Mouse (Mus musculus): ENCODE measurements around the gene Gse1.

- TF ChIP-seq TAL1 (IDR thresholded peaks at IDR 0.05; ENCODE audit: low read length) (no peak), GATA1 (IDR thresholded peaks at IDR 0.05; ENCODE audit: low read length) (no peak)
These were observed 70.6 kb downstream of the Gse1 start for GRCm38 (mm10) chr8:120298601-120299532.
